Mouse (Mus musculus): ENCODE data around the gene Chaf1a.

Gene Chaf1a

GRCm38 (mm10) chr17:56038583-56039261 lies 1.5 kb upstream of the Chaf1a start:
- DNase-seq (ENCODE audit: low read depth, low spot score), result no peak

GRCm38 (mm10) chr17:56039345-56039744 lies 894 bp upstream of the Chaf1a start:
- DNase-seq (ENCODE audit: low read depth, low spot score), result no peak

GRCm38 (mm10) chr17:56040857-56041163 lies 571 bp downstream of the Chaf1a start:
- no peak for DNase-seq (ENCODE audit: low read depth, low spot score)

GRCm38 (mm10) chr17:56051369-56051768 lies 11.1 kb downstream of the Chaf1a start:
- no peak for DNase-seq (ENCODE audit: low read depth, low spot score)

DNA sequence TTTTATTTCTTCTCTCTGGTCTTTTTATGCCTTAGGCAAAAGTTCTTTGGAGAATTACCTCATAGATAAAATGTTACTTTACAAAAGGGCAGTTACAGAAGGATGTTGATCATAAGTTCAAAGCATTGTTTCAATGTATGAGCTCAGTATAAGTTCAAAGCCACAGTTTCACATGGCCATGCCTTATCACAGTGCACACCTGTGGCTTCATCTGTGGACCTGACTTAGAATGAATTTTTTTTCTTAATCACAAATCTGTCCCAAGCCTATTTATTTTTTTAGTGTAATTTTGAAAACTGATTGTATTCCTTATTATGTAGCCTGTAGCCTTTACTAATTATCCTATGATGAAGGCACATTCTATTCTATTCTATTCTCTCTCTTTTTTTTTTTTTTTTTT lies 14.7 kb downstream of the Chaf1a start:
- DNase-seq (ENCODE audit: low read depth, low spot score), result no peak

GRCm38 (mm10) chr17:56055945-56056678 lies 15.9 kb downstream of the Chaf1a start:
- no peak for DNase-seq (ENCODE audit: low read depth, low spot score)

DNA sequence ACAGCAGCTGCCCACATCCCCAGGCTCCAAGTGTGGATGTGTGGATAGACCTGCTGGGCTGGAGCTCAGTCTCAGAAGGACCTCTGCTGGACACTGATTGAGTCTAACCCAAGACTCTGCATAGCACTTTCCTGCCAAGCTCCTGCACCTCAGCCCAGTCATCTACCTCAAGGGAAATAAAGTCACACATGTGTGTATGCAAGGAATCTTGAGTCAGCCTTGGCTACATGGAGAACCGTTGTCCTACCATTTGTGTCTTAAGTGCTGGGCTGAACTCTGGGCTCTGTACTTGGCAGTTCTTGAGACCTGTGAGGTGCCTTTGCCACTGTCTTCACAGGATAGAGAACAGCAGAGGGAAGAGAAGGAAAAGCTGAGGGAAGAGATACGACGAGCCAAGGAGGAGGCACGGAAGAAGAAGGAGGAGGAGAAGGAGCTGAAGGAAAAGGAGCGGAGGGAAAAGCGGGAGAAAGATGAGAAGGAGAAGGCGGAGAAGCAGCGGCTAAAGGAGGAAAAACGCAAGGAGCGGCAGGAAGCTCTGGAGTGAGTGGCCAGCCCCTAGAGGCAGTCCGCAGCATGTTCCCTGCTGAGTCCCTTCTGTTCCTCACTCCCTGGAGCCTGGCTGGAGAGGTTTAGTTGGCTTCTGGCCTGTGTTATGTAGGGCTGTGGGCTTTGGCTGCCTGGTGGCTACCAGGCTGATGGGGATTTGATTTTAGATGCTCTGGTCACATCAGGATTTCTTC lies 17.3 kb downstream of the Chaf1a start:
- DNase-seq (ENCODE audit: low read depth, low spot score), result no peak

DNA sequence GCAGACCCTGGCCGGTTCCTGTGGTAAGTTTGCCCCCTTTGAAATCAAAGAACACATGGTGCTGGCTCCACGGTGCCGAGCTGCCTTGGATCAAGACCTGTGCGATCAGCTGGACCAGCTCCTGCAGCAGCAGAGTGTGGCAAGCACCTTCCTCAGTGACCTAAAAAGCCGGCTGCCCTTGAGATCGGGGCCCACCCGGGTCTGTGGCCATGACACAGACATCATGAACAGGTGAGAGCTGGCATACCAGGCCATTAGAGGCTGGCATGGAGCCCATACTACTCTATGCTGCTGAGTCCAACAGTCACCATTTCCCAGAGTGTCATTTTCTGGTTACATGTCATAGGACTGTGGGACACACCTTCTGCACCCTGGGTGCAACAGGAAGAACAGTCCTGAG lies 21.8 kb downstream of the Chaf1a start:
- DNase-seq (ENCODE audit: low read depth, low spot score), result no peak

- peak; percentile 46 for DNase-seq (ENCODE audit: low read depth, low spot score)
Measured at GRCm38 (mm10) chr17:56065715-56066114, 25.5 kb downstream of the Chaf1a start.

- DNase-seq (ENCODE audit: low read depth, low spot score), result no peak
Measured at GRCm38 (mm10) chr17:56066451-56066850, 26.2 kb downstream of the Chaf1a start.

DNA sequence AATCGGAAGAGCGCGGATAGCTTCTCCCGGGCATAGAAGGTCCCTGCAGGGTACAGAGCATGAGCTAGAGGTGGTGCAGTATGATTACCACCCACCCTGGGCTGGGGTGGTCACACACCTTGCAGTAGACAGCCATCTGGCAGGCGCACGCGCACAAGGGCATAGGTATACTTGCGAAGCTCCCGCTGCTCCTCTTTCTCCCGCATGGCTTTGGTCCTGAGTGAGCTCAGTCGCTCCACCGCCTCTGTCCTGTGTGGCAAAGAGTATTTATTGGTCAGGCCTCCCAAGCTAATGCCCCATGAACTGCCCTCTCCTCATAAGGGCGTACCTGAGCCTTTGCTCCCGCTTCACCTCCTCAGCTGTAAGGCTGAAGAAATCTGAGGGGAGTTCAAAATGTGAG lies 28.8 kb downstream of the Chaf1a start:
- no peak for DNase-seq (ENCODE audit: low read depth, low spot score)

GRCm38 (mm10) chr17:56071126-56071525 lies 30.9 kb downstream of the Chaf1a start:
- DNase-seq (ENCODE audit: low read depth, low spot score), result no peak

DNA sequence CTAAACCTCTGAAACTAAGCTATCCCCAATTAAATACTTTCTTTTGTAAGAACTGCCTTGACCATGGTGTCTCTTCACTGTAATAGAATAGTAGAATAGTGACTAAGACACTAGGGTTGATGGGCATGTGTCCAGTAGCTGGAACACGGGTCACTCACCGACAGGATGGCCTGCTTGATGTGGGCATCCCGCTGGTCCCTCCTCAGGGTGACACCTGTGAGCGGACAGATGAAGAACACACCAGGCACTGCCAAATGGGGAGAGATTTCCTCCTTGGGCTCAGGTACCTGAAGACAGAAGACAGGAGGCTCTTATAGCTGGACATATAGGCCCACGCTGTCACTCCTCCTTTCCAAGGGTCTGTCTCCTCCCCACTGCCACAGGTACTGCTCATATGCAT lies 32.0 kb downstream of the Chaf1a start:
- no peak for DNase-seq (ENCODE audit: low read depth, low spot score)

GRCm38 (mm10) chr17:56074097-56074826 lies 34.0 kb downstream of the Chaf1a start:
- peak; percentile 91 for DNase-seq (ENCODE audit: low read depth, low spot score)

DNA sequence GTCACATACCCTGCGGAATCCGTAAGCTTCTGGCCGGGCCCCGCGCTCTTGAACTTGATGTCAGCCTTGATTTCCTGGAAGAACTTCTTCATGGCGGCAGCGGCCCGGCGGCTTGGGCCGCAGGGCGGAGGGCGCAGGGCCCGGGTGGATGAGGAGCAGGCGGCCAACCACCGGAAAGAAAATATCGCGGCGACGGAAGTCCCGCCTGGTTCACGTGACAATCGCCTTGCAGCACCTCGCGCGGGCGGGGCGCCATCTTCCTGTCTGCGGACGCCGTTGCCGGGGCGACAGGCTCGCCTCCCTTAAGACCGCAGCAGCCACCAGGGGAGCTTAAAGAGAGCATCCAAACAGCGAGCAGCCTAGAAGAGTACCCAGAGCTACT lies 34.6 kb downstream of the Chaf1a start, which contains the start of gene Ubxn6:
Ubxn6 (minus strand) TSS at position 202 of the 382 bp plus-strand sequence.
- peak; percentile 99 for DNase-seq (ENCODE audit: low read depth, low spot score)

GRCm38 (mm10) chr17:56077523-56077922 lies 37.3 kb downstream of the Chaf1a start:
- DNase-seq (ENCODE audit: low read depth, low spot score), result no peak

GRCm38 (mm10) chr17:56078361-56078760 lies 38.1 kb downstream of the Chaf1a start:
- peak; percentile 28 for DNase-seq (ENCODE audit: low read depth, low spot score)

- DNase-seq (ENCODE audit: low read depth, low spot score), result peak; percentile 99
Measured at GRCm38 (mm10) chr17:56078880-56079795, 38.9 kb downstream of the Chaf1a start, which contains the start of gene Hdgfl2. Gene Hdgfl2, plus strand, starts transcription at chr17:56079634.

DNA sequence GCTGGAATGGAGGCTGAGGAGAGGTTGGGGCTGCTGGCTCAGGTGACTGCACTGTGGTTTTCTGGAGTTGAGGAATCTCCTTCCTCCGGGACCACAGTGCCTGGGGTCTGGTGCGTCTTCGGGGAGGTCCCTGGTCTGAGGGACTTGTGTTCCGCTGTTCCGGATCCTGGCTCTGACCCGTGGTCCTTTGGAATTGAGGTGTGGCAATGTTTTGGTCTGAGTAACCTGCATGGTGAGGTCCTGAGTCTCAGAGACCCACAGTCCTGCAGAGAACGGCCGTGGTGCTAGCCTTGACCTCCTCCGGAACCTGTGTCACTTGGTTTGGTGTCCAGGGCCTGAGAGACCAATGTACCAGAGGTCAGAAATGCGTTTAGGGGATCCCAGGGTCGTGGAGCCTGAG lies 39.7 kb downstream of the Chaf1a start:
- no peak for DNase-seq (ENCODE audit: low read depth, low spot score)

DNA sequence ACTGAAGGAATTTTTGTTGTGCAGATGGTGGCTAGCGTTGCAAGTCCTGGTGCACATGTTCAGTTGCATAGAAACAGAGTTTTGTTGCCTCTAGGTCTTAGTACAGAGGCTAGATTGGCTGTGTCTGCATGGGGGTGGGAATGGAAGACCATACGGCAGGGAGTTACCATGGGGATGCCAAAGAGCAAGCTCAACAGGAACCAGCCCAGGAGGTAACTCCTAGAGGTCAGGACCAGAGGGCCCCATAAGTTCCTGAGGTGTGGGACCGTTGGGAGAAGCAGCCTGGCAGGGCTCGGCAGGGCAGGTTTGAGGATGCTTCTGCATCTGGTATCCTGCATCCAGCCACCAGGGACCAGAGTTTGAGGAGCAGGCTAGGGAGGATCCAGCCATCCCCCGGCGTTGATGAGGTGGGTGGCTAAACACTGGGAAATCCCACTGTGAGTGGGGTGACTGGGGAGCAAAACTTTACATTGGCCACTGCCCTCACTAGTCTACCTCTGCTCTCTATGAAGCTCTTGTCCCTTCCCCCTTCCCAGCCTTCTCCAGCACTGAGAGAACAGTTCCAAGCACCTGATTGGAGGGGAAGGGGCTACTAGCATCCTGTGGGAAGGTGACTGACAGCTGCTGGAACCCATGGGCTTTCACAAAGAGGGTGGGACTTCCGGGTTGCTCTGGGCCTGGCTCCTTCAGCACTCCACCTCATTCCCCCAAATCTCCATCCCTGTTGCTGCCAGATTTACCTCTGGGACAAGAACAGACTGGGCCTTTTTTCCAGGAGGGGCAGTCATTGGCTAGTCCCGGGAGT lies 40.7 kb downstream of the Chaf1a start:
- DNase-seq (ENCODE audit: low read depth, low spot score), result peak; percentile 24

All from CD4-positive, CD25-positive, alpha-beta regulatory T cell, adult 2 months (primary cell).